Mouse (Mus musculus): ENCODE data around the gene Sgms1.

The Sgms1 gene

GRCm38 (mm10) chr19:32269141-32269843, 120.2 kb downstream of the Sgms1 start:
- DNase-seq (ENCODE audit: low spot score in 2 of 2): no peak

- no peak for DNase-seq (ENCODE audit: low spot score in 2 of 2)
Observed at GRCm38 (mm10) chr19:32268562-32268961, 121.0 kb downstream of the Sgms1 start.

- peak; percentile 84 to 85 for DNase-seq (ENCODE audit: low spot score in 2 of 2)
Observed at GRCm38 (mm10) chr19:32266385-32267252, 122.9 kb downstream of the Sgms1 start.

- no peak for DNase-seq (ENCODE audit: low spot score in 2 of 2)
Observed at GRCm38 (mm10) chr19:32263753-32264152, 125.8 kb downstream of the Sgms1 start.

- DNase-seq (ENCODE audit: low spot score in 2 of 2): no peak
Observed at GRCm38 (mm10) chr19:32262805-32263572, 126.5 kb downstream of the Sgms1 start.

GRCm38 (mm10) chr19:32260869-32261688, 128.4 kb downstream of the Sgms1 start:
- DNase-seq (ENCODE audit: low spot score in 2 of 2): no peak

- DNase-seq (ENCODE audit: low spot score in 2 of 2): no peak
Observed at GRCm38 (mm10) chr19:32259830-32260229, 129.7 kb downstream of the Sgms1 start.

- peak; percentile 66 to 68 for DNase-seq (ENCODE audit: low spot score in 2 of 2)
Observed at GRCm38 (mm10) chr19:32259048-32259447, 130.5 kb downstream of the Sgms1 start.

GRCm38 (mm10) chr19:32258146-32258545, 131.4 kb downstream of the Sgms1 start:
- DNase-seq (ENCODE audit: low spot score in 2 of 2): no peak

- no peak for DNase-seq (ENCODE audit: low spot score in 2 of 2)
Observed at GRCm38 (mm10) chr19:32257616-32258015, 131.9 kb downstream of the Sgms1 start.

- DNase-seq (ENCODE audit: low spot score in 2 of 2): peak; percentile 54 to 63
Observed at GRCm38 (mm10) chr19:32256706-32257415, 132.7 kb downstream of the Sgms1 start.

GRCm38 (mm10) chr19:32255429-32256185, 133.9 kb downstream of the Sgms1 start:
- DNase-seq (ENCODE audit: low spot score in 2 of 2): no peak

GRCm38 (mm10) chr19:32254739-32255344, 134.7 kb downstream of the Sgms1 start:
- DNase-seq (ENCODE audit: low spot score in 2 of 2): peak; percentile 85

GRCm38 (mm10) chr19:32254204-32254603, 135.3 kb downstream of the Sgms1 start:
- DNase-seq (ENCODE audit: low spot score in 2 of 2): no peak

- DNase-seq (ENCODE audit: low spot score in 2 of 2): no peak
Observed at GRCm38 (mm10) chr19:32252987-32253386, 136.5 kb downstream of the Sgms1 start.

GRCm38 (mm10) chr19:32252451-32252850, 137.1 kb downstream of the Sgms1 start:
- no peak for DNase-seq (ENCODE audit: low spot score in 2 of 2)

GRCm38 (mm10) chr19:32249181-32250130, 140.1 kb downstream of the Sgms1 start:
- no peak for DNase-seq (ENCODE audit: low spot score in 2 of 2)

GRCm38 (mm10) chr19:32244881-32245280, 144.6 kb downstream of the Sgms1 start:
- peak in 1 of 2 experiments; percentile 65 for DNase-seq (ENCODE audit: low spot score in 2 of 2)

Data from spleen, postnatal 36 days (tissue).